Mouse (Mus musculus) central nervous system, embryonic 14 days (tissue): Measurements from ENCODE around the gene Phb2. TPM values are rescaled to one million over a fixed set of nuclear protein-coding genes. Genes with fewer than 3 reads are reported as not detected.

ENCODE experiments used
- polyA plus RNA-seq: library from polyadenylated mRNA; depleted of rRNA; stranded (reverse); fragments of >200 nt; gene quantifications from 2 replicates; pipeline ENCODE4 v1.2.3, GENCODE M21; 2012; rRNA removed

Gene Phb2
- 171 and 179 TPM in 2 replicates for polyA plus RNA-seq

DNA sequence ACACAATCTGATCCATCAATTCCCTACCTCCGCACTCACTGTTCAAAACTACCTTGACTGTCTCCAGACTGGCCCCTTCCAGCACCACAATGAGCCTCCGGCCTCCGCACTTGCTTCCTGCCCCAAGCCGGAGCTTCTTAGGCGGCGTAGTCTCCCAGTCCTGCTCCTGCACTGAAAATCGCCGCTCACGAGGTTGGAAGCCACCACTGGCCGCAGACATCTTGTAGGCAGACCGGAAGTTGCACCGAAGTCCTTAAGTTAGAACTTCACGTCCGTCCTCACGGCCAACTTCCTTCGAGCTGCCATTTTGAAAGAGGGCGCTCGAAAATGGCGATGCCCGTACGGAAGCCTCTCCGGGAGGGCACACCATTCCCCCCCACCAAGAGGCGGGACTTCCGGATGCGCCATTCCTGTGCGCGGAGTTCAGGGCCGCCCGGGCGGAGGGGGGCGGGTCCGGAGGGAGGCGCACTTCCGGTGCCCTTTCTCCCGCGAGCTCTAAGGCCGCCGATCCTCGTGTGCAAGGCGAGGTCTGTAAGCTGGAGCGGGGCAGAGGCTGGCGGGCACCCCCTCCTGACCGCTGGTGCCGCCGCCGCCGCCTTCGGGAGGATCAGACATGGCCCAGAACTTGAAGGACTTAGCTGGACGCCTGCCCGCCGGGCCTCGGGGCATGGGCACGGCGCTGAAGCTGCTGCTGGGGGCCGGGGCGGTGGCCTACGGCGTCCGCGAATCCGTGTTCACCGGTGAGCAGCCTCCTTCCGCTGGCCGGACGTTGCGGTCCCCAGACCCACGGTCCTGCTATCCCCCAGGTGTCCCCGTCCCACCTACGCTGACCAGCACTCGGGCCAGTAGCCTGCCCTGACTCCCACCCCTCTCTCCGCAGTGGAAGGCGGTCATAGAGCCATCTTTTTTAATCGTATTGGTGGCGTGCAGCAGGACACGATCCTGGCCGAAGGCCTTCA is at the start of gene Phb2, which contains the start of gene Emg1:
Gene Phb2, plus strand, starts transcription at position 513 of the 959 bp plus-strand sequence.
Gene Emg1, minus strand, starts transcription at position 355 of the 959 bp plus-strand sequence.

DNA sequence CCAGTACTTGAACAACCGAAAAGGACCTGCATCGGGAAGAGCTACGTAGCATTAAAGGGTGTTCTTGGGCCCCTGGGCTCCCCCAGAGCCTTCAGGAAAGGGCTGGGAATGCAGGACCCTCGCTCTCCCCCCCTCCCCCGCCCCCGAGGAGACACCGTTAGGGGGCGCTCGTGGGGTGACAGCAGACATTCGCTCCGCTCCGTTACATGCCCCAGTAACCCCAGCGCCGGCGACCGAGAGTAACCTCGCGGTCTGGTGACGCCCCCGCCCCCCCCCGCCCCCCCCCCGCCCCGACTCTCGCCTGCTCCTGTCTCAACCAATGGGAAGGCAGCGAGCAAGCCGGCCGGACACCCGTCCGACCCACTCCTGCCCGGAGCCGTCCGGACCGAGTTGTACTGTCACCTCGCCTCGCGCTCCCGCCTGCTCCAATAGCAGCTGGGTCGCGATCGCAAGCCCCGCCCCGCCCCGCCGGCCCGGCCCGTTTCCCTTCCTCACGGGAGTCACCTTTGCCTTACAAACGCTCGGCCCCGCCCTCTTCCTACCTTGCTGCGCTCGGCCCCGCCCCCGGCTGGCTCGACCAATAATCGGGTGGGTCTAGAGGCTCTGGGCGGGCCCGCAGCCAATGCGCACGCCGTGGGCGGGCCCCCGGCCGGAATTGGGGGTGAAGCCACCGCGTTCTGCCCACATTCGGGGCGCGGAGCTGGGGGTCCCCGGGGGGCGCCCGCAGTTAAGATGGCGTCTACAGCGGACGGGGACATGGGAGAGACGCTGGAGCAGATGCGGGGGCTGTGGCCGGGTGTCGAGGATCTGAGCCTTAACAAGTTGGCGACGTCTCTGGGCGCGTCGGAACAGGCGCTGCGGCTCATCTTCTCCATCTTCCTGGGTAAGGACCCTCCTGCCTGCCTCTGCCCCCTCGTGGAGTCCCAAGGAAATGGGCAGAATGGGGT is 49.4 kb upstream of the Phb2 start, which contains the start of gene Lpcat3:
Gene Lpcat3, plus strand, starts transcription at position 551 of the 947 bp plus-strand sequence.

DNA sequence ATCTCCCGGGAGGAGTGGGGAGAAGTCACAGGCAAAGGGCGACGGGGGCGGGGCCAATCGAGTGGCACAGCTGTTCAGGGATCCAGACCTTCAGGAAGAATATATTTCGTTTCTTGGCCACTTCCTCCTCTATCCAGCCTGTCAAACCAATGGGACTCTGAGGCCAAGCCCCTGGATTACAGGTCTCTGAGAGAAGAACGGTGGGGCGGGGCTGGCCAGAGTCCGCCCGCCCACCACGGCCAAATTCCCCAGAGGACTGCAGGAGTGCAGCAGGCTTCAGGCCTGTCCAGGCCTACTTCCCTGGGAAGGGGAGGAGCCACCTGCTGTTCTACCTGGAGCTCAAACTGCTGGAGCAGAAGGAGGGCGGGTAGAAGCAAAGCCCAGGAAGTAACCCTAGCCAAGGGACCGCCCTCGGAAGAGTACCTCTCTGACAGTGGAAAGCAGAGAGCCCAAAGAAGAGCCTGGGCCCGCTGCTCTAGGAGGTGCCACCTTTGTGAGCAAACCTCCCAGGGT is 26.4 kb downstream of the Phb2 start, which contains the start of gene Ptpn6:
Gene Ptpn6, minus strand, starts transcription at position 204 of the 513 bp plus-strand sequence.

DNA sequence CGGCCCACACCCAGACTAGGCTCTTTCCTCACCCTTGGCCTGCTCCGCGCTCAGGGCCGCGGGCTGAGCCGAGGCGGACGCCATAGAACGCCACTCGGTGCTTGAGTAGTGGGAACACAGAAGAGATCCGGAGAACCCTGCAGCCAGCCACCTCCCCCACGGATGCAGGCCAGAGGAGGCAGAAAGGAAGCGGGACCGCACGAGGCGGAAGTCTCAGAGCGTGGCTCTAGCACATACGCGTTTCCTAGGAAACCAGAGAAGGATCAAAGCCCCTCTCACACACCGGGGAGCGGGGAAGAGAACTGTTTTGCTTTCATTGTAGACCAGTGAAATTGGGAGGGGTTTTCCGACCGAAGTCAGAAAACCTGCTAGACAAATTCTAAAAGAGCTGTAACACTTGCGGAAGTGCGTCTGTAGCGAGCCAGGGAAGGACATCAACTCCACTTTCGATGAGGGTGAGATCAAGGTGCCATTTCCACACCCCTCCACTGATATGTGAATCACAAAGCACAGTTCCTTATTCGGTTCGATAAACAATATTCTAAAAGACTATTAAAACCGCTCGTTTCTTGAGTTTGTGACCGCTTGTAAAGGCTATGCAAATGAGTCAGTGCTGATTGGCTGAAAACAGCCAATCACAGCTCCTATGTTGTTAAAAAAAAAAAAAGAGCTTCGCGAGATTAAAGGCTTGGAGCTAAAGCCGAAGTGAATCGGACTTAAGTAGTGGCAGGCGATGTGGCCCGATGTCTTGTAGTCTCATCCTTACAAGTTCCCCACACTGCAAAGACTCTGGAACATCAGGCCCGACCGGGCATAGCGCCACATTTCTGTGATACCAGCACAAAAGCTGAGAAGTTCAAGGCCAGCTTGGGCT is 29.0 kb downstream of the Phb2 start, which contains the start of gene Grcc10:
Gene Grcc10, minus strand, starts transcription at position 487 of the 874 bp plus-strand sequence.

DNA sequence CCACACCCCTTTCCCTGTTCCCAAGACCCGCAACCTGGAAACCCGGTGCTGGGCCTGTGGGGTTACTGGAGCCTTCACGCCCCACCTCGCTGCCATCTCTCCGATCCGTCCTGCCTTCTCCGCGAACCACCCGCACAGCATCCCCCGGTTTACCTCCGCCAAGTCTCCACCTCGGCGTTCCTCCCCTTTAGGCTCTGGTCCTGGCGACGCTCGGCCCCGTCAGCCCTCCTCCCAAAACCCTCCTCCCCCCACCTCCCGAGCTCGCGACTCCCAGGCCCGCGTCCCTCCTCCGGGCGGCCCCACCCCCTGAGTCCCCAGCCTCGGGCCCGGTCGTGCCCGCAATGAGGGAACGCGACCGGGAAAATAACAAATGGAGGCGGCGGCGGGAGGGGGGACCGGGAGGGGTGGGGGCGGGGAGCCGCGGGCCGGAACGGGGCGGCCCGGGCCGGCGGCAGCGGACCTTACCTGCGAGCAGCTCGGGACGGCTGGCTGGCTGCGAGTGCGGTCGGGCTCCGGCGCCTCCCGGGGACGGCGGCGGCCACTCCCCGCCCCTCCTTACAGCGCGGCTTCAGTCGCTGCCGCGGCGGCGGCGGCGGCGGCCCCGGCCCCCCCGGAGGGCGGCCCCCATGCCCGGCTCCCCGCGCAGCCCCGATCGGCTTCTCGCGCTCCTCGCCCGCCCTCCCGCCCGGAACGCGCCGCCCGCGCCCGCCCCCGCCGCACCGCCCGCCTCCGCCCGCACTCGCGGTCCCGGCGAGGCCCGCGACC is 43.9 kb downstream of the Phb2 start, which contains the start of the genes Gm45234 and Atn1:
Gene Gm45234, minus strand, starts transcription at position 191 of the 765 bp plus-strand sequence.
Gene Atn1, minus strand, starts transcription at position 694 of the 765 bp plus-strand sequence.

Other genes starting within 250 kb of the Phb2 start
- 60.9 and 64.3 TPM in 2 replicates for gene Clstn3, start 247.5 kb upstream of the Phb2 start, polyA plus RNA-seq
- 0.09 and 0.10 TPM in 2 replicates for gene C1rl, start 219.2 kb upstream of the Phb2 start, polyA plus RNA-seq
- gene C1ra, start 199.9 kb upstream of the Phb2 start, polyA plus RNA-seq = 0.33 and 0.93 TPM in 2 replicates
- gene C1s1, start 170.0 kb upstream of the Phb2 start, polyA plus RNA-seq = 1.3 and 2.9 TPM in 2 replicates
- gene C1rb, start 142.0 kb upstream of the Phb2 start, polyA plus RNA-seq = not detected in 2 replicates
- gene C1s2, start 76.3 kb upstream of the Phb2 start, polyA plus RNA-seq = 0.34 and 0.44 TPM in 2 replicates
- 53.8 and 63.1 TPM in 2 replicates for gene Lpcat3, start 49.3 kb upstream of the Phb2 start, polyA plus RNA-seq
- 134 and 145 TPM in 2 replicates for gene Emg1, start 158 bp upstream of the Phb2 start, polyA plus RNA-seq
- 5.3 and 6.1 TPM in 2 replicates for gene Ptpn6, start 26.4 kb downstream of the Phb2 start, polyA plus RNA-seq
- 499 and 546 TPM in 2 replicates for gene Grcc10, start 29.0 kb downstream of the Phb2 start, polyA plus RNA-seq
- not detected in 2 replicates for gene Gm45234, start 43.7 kb downstream of the Phb2 start, polyA plus RNA-seq
- gene Atn1, start 44.2 kb downstream of the Phb2 start, polyA plus RNA-seq = 77.8 and 103 TPM in 2 replicates
- 56.4 and 62.0 TPM in 2 replicates for gene Eno2, start 57.3 kb downstream of the Phb2 start, polyA plus RNA-seq
- 9.0 and 9.4 TPM in 2 replicates for gene Lrrc23, start 67.4 kb downstream of the Phb2 start, polyA plus RNA-seq
- gene Spsb2, start 96.3 kb downstream of the Phb2 start, polyA plus RNA-seq = 5.4 and 8.0 TPM in 2 replicates
- gene Tpi1, start 102.0 kb downstream of the Phb2 start, polyA plus RNA-seq = 409 and 429 TPM in 2 replicates
- 138 and 145 TPM in 2 replicates for gene Usp5, start 117.1 kb downstream of the Phb2 start, polyA plus RNA-seq
- 76.7 and 102 TPM in 2 replicates for gene Cdca3, start 117.2 kb downstream of the Phb2 start, polyA plus RNA-seq
- gene Gnb3, start 127.9 kb downstream of the Phb2 start, polyA plus RNA-seq = 2.1 and 2.5 TPM in 2 replicates
- gene P3h3, start 145.4 kb downstream of the Phb2 start, polyA plus RNA-seq = 143 and 182 TPM in 2 replicates
- 72.7 and 75.1 TPM in 2 replicates for gene Gpr162, start 151.6 kb downstream of the Phb2 start, polyA plus RNA-seq
- 0.18 and 0.20 TPM in 2 replicates for gene Cd4, start 175.9 kb downstream of the Phb2 start, polyA plus RNA-seq
- gene Lag3, start 199.4 kb downstream of the Phb2 start, polyA plus RNA-seq = 4.0 and 4.2 TPM in 2 replicates
- 2,372 and 2,516 TPM in 2 replicates for gene Ptms, start 207.8 kb downstream of the Phb2 start, polyA plus RNA-seq
- 531 and 537 TPM in 2 replicates for gene Mlf2, start 219.1 kb downstream of the Phb2 start, polyA plus RNA-seq